Mouse (Mus musculus) frontal cortex, postnatal 10 days (tissue): ENCODE results near the gene Frem2.

Experiments
- DNase-seq, 2 experiments: peaks; one replicate each; pipeline ENCODE4 v3.0.0; 2022; ENCODE audit warnings: low spot score in 2 of 2, mixed read lengths in 1 of 2

The Frem2 gene

DNA sequence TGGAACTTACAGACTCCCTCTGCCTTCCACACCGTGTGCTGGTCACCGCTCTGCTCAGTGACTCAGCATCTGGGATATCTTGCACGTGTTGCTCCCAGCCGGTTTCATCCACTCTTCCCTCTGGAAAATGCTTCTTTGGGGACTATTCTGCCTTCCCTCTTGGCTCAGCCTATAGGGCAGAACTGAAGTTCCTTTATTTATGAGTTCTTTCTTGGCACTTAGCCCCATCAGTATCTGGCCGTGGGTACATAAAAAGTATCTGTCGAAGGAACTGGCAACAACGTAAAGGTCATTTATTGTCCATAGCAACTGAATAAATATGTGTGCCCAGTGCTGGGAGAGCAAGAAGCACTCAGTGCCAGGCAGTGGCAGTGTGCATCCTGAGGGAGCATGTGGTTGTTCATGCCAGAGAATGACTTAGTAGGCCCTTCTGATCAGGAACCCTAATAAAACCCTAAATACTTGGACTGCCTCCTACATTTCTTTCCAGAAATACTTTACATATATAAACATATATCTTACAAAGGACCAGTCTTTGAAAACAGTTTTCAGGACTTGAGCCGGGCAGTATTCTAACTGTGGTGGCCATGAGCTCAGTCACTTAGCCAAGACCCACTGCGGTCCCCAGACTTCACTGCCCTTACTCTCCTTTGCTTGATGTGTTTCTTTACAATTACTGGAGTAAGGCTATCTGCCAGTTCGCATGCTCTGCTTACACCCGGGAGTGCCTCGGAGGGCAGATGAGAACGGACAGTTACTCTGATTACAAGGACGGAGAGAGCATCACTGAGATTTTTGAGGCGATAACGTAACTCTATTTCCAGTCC lies 99.6 kb downstream of the Frem2 start:
- no peak for DNase-seq

DNA sequence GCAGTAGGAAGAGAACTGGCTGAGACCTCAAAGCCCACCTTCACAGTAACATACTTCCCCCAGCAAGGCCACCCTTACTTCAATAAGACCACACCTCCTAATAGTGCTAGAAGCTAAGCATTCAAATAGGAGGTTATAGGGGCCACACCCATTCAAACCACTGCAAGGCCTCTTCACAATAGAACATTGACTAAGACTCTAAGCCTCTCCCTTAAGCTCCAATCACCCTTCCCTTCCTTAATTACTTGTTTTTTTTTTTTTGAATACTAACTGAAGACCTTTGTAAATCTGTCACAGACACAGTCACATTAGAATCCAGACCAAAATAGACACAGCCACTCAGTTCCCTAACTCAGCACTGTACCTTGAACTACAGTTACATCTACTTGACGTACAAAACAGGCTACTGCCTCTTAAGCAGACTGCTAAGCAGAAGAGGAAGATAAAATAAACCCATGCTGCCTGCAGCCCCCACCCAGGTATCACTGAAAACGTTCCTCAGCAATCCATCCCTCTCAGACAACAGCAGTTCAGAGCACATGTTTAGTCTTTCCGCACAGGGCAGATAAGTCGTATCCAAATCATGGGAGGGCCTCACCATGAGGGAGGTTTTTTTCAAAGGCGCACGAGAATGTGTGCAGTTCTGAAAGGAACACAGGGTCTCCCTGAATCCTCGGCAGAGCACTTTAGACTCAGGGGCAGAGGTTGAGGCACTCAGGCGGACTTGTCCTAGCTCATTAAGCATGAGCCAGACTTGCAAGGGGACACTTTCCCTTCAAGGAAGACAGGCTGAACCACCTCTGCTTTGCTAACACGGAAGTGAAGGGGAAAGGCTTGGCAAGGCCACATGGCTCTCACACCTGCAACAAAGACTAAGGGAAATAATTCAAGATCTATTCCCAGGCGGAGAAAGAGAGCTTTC lies 101.9 kb downstream of the Frem2 start:
- no peak for DNase-seq

DNA sequence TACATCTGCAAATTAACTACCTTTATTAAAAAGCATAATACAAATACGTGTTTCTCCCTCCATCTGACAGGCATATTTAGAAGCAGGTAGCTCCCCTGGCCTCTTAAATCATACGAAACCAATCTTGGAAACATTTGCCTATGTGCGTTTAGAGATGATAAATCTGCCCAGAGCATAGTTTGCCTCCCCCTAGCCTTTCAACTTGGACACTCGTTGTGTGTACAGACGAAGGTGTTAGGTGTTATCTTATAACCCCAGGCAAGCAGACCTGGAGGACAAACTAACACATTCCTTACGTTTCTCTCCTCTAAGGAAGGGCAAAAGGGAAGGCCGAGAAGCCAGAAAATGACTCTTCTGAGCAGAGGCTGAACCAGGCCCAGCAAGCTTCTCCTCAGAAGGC lies 104.5 kb downstream of the Frem2 start:
- no peak for DNase-seq

- DNase-seq = no peak
Observed at GRCm38 (mm10) chr3:53532091-53532490, 125.1 kb downstream of the Frem2 start.

DNA sequence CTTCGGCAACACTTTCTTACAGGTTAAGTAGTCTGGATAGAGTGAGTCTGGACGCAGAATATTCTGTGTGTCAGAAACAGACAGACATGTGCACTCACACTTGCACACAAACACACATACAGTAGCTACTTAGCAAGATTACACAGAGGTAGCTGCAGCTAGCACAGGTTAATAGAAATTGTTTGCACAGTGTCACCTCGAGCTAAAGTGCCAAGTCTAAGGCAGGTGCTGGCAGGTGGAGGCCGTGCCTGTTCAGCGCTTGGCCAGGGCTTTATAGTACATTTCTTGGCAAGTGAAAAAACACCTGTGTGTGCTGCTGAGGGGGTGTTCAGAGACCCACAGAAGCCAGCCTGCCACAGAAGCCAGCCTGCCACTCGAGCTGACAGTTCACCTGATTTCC lies 126.8 kb downstream of the Frem2 start:
- DNase-seq = no peak

DNA sequence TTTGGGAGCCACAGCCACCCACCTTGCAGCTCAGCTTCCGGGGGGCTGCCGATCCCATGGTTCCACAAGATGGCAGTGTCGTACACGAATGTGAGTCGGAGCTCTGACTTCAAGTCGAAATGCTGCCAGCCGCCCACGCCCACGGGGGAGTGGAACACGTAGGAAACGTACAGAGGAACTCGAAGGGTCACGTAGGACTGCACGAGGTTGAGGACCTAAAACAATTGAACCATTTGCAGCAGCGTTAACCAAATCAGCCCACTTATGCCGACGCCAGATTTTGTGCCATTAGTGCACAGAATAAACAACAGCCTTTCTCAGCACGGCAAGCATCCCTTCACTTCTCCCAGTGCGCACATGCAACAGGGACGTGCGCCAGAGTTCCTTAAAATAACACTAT lies 131.4 kb downstream of the Frem2 start:
- DNase-seq = peak; percentile 78 to 82

GRCm38 (mm10) chr3:53522794-53523193 lies 134.4 kb downstream of the Frem2 start:
- DNase-seq = no peak

DNA sequence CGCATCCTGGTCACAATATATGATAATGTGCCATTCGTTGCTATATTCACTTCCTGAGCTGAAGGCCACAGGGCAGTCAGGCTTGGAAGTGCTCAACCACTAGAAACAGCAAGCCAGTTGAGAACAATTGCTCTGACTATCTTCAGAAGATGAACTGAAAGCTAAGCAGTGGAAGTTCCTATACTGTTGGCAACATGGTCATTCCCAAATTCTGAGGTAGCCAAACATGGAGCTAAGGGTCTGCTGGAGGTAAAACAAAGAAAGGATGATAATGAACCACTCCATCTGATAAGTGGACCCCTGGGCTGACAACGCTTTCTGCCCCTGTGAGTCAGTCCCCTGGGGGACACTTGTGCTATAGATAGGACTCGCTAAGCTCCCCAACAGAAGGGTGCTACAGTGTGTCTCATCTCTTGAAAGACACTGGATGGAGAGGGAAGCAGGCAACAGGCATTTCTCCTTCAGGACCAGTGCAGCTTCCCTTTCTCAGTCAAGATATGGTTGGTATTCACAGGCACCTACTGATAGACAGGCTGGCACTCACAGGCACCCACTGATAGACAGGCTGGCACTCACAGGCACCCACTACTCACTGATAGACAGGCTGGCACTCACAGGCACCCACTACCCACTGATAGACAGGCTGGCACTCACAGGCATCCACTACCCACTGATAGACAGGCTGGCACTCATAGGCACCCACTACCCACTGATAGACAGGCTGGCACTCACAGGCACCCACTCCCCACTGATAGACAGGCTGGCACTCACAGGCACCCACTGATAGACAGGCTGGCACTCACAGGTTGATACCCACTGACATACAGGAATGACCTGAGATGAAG lies 142.7 kb downstream of the Frem2 start:
- no peak for DNase-seq

- DNase-seq = no peak
Observed at GRCm38 (mm10) chr3:53513096-53513495, 144.1 kb downstream of the Frem2 start.

GRCm38 (mm10) chr3:53502428-53502827 lies 154.7 kb downstream of the Frem2 start:
- DNase-seq = no peak

- no peak for DNase-seq
Observed at GRCm38 (mm10) chr3:53498351-53498905, 158.7 kb downstream of the Frem2 start.

DNA sequence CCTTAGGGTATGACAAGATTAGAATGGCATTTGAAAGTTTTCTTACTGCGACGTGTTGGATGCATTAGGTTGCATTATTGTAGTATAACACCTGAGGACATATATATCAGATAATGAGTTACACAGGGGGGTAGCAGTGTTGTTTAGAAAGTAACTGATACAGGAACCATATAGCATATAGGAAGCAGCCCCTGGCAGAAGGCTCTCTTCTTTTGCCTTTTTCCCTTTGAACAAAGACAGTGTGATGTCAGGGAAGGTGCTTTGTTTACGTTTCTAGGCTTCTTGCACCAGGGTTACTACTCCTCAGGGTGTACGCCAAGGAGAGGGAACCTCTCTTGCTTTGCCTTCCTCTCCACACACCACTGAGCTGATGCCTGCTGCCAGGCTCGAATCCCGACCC lies 168.8 kb downstream of the Frem2 start, which contains the start of gene Stoml3:
Gene Stoml3 (plus strand): TSS at position 301 of the 400 bp plus-strand sequence.
- no peak for DNase-seq

- DNase-seq = no peak
Observed at GRCm38 (mm10) chr3:53486996-53487576, 170.1 kb downstream of the Frem2 start.

- DNase-seq = no peak
Observed at GRCm38 (mm10) chr3:53486561-53486960, 170.6 kb downstream of the Frem2 start.

- no peak for DNase-seq
Observed at GRCm38 (mm10) chr3:53483414-53484059, 173.6 kb downstream of the Frem2 start.

GRCm38 (mm10) chr3:53478419-53479046 lies 178.6 kb downstream of the Frem2 start:
- DNase-seq = no peak

DNA sequence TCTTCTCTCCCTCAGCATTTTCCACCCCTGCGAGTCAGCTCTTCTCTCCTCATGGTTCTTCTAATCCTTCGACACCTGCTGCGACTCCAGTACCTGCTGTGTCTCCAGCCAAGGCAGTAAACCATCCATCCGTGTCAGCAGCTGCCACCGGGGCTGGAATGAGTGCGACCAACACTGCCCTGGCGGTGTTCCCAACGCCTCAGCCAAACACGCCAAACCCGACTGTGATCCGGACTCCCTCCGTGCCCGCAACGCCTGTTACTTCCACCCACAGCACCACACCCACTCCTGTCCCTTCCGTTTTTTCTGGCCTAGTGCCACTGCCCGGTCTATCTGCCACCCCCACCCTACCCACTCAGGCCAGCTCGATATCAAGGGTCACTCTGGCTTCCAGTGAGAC lies 179.7 kb downstream of the Frem2 start:
- DNase-seq = no peak

DNA sequence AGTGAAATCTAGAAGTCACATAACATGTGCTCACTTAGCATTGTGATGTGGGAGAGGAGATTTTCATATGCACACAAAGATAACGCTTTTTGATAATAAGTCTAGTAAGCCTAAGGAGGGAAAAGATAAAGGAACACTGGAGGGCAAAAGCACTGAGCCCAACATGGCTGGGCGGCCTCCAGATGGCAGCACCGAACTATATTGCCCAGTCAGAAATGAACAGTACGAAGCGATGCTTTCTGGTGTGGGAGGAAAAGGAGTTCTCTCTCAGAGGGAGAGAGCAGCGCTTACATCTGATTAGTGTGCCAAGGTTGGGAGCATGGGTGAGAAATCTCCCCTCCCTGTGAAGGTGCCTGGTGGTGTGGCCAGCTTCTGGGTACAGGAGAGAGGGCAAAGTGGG lies 181.3 kb downstream of the Frem2 start:
- DNase-seq = peak in 1 of 2 experiments; percentile 47

DNA sequence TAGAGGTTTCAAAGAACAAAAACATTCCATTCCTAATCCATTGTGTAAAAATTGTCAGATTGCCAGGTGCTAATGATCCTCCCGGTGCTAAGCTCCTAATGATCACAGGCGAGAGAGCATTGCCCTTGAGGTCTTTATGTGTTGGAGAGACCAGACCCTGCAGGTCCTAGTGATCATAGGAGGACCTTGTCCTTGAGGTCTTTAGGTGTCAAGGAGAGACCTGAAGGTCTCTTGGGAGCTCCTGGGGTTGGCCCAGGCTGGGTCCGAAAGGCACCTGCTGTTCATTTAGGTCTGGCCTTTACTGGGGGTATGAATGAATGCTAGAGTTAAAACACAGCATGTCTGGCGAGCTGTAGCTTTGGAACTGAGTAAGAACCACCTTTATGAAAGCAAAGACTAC lies 183.0 kb downstream of the Frem2 start:
- DNase-seq = no peak

DNA sequence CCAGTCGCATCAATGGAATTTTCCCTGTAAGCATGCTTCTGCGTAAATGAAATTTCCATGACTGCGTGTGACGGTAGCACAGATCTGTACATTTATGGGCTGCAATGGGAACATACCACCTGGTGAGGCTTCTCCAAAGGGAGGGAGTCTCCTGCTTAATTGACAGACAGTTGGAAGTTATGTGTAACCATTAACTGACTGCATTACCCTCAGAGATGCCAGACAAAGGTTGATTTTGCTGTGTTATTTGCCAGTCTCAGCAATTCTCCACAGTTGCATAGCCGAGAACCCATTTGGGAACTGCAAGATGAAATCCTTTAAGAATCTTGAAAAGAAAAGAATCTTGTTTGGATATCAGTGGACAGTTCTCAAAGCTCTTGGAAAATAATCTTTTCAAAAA lies 185.1 kb downstream of the Frem2 start:
- DNase-seq = no peak
